Mouse (Mus musculus) limb, embryonic 11.5 days (tissue): ENCODE data around the gene Ifnb1. TPM values are rescaled to one million over a fixed set of nuclear protein-coding genes. Genes with fewer than 3 reads are reported as not detected.

ENCODE experiments used
- ATAC-seq: fragments of 200-750 bp; cut with Nextera tagmentation; 2 replicates; pipeline ENCODE4 v1.8.0; 2017; ENCODE audit warnings: low read depth; ENCODE audit not compliant: insufficient number of reproducible peaks, low FRiP score, low TSS enrichment
- DNase-seq: peaks from one replicate; pipeline ENCODE4 v3.0.0-alpha.2; 2015; ENCODE audit warnings: low spot score
- H3K27ac ChIP-seq: fragments of 300-500 bp; sonication (generic); replicated peaks from 2 replicates; pipeline ENCODE4 v1.5.1; 2014; ENCODE audit warnings: low read depth, mild to moderate bottlenecking, low read length
- H3K27me3 ChIP-seq: fragments of 300-500 bp; sonication (generic); 2 replicates; pipeline ENCODE4 v1.6.1; 2014; ENCODE audit warnings: mild to moderate bottlenecking, low read length, mixed read lengths; ENCODE audit not compliant: control insufficient read depth, insufficient read depth
- H3K36me3 ChIP-seq: fragments of 300-500 bp; sonication (generic); 2 replicates; pipeline ENCODE4 v1.6.1; 2014; ENCODE audit warnings: mild to moderate bottlenecking, low read length, moderate library complexity, mixed read lengths; ENCODE audit not compliant: control insufficient read depth, insufficient read depth
- H3K4me1 ChIP-seq: fragments of 300-500 bp; sonication (generic); 2 replicates; pipeline ENCODE4 v1.6.1; 2014; ENCODE audit warnings: low read length, mixed read lengths; ENCODE audit not compliant: control insufficient read depth, insufficient read depth
- H3K4me2 ChIP-seq: fragments of 300-500 bp; sonication (generic); 2 replicates; pipeline ENCODE4 v1.6.1; 2014; ENCODE audit warnings: low read depth, mild to moderate bottlenecking, moderate library complexity; ENCODE audit not compliant: severe bottlenecking
- H3K4me3 ChIP-seq: fragments of 300-500 bp; sonication (generic); 2 replicates; pipeline ENCODE4 v1.5.1; 2014; ENCODE audit warnings: low read depth, low read length
- H3K9ac ChIP-seq: fragments of 300-500 bp; sonication (generic); 2 replicates; pipeline ENCODE4 v1.6.1; 2014; ENCODE audit warnings: mild to moderate bottlenecking, low read length
- H3K9me3 ChIP-seq: fragments of 300-500 bp; sonication (generic); 2 replicates; pipeline ENCODE4 v1.6.1; 2016; ENCODE audit warnings: low read length; ENCODE audit not compliant: control insufficient read depth
- WGBS: fragments of 180-500 bp; shearing (Covaris S2); extraction: QIAGEN DNeasy Blood & Tissue Kit; methylation state at CpG from one replicate; pipeline ENCODE4 v1.1.7; 2014; 5-methylcytosine and 5-hydroxymethylcytosine counted together
- polyA plus RNA-seq: library from polyadenylated mRNA; unstranded; fragments of >200 nt; fragmentation: Nextera tagmentation; extraction: Ambion mirVana; gene quantifications from 2 replicates; pipeline ENCODE4 v1.2.1, GENCODE M21; 2014

Gene Ifnb1
- polyA plus RNA-seq, 1 experiment from 2014 or later, result not detected

DNA sequence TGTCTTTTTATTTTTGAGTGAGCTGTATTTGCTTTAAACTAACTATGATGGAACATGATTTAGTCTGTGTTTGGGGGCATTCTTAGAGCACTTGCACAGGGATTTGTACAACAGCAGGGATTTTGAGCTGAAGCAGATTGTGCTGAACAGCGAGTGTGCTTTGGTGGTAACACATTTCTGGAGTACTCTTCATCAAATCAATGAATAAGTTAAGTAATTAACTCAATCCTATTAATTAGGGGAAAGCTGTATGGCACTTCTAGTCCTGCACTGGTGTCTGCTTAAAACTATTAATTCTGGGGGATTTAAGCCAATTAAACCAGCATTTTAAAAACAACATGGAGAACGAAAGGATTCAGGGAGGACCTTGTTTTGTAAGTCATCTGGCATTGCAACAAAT lies 4.6 kb downstream of the Ifnb1 start:
- H3K4me1 ChIP-seq, result no peaks in the 10 kb centered on the region
- H3K36me3 ChIP-seq, result no peaks in the 10 kb centered on the region
- no peaks in the 10 kb centered on the region for H3K9me3 ChIP-seq
- H3K9ac ChIP-seq, result no peak overlapping the region
- 86% methylated on average over 2 of the region's 2 CpGs for WGBS
- no peak for ATAC-seq
- no peak overlapping the region for H3K4me2 ChIP-seq
- no peaks in the 10 kb centered on the region for H3K27me3 ChIP-seq
- H3K27ac ChIP-seq, result no peak overlapping the region
- H3K4me3 ChIP-seq, result no peak overlapping the region
- DNase-seq, result no peak

DNA sequence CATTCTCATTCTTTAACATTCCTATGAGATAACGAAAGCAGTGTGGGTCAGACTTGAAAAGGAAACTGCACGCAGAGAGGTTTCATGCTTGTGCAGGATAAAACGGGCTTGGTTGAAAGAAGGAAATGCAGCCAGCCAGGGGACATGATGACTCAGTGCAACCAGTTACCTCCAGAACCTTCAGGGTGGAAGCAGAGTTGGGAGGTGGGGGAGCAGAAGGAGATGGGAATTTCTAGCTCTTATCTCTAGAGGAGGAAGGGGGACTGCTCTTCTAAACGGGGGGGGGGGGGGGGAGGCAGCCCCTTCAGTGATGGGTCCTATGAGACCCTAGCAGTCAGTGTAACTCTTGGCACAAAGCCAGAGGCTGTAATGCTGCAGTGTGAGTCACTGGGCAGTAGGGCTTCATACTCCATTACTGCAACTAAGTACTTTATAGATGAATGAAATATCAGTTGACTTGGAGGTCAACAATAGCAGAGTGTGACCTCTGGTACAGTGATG lies 6.8 kb downstream of the Ifnb1 start:
- H3K36me3 ChIP-seq, result no peaks in the 10 kb centered on the region
- H3K9me3 ChIP-seq, result no peaks in the 10 kb centered on the region
- no peak for DNase-seq
- WGBS, result 52% methylated on average over 4 of the region's 4 CpGs
- H3K4me1 ChIP-seq, result no peaks in the 10 kb centered on the region
- H3K27ac ChIP-seq, result no peak overlapping the region
- no peak overlapping the region for H3K4me3 ChIP-seq
- no peak overlapping the region for H3K4me2 ChIP-seq
- ATAC-seq, result no peak
- H3K27me3 ChIP-seq, result no peaks in the 10 kb centered on the region
- H3K9ac ChIP-seq, result no peak overlapping the region

DNA sequence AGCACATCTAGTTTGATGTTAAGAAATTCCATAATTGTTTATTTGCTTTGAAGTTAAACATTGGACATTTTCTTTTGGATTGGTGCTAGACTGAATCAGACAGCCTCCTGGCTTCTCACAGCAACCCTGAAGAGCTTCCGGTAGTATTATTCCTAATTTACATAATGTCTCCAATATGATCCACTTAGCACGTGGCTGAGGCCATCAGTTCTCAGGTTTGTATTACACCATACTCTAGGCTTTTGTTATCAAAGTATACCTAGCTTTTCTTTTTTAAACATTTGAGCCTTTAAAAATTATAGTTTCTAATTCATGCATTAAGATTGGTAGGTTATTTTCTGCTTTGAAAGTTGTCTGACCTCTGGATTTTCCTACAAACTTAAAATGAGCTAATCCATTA lies 7.3 kb downstream of the Ifnb1 start:
- Histone ChIP-seq H3K9me3 (no peaks in the 10 kb centered on the region), H3K9ac (no peak overlapping the region), H3K27ac (no peak overlapping the region), H3K4me3 (no peak overlapping the region), H3K27me3 (no peaks in the 10 kb centered on the region), H3K4me2 (no peak overlapping the region), H3K36me3 (no peaks in the 10 kb centered on the region), H3K4me1 (no peaks in the 10 kb centered on the region)
- ATAC-seq (no peak), DNase-seq (no peak)
- WGBS, result 74% methylated on average over 2 of the region's 2 CpGs

DNA sequence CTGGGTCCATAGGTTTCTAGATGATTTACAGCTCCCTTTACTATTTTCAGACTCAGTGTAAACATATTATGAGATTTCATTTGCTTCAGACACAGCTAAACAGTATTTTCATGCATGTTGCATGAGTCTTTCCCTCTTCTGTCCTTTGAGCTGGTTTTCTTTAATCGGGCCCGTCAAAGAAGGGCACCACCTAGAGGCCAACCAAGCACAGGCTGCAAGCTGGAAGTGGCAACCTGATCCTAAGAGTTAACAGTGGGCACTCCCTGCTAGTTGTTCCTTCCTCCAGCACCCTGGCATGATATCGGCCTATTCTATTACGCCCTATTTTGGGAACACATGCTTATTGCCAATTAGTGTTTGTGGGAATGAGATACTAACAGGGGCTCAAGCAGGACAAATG lies 8.2 kb downstream of the Ifnb1 start:
- no peak overlapping the region for H3K9ac ChIP-seq
- H3K4me3 ChIP-seq, result no peak overlapping the region
- WGBS, result 45% methylated on average over 4 of the region's 4 CpGs
- DNase-seq (peak; percentile 57), ATAC-seq (no peak)
- H3K4me1 ChIP-seq, result no peaks in the 10 kb centered on the region
- H3K27ac ChIP-seq, result no peak overlapping the region
- no peaks in the 10 kb centered on the region for H3K9me3 ChIP-seq
- H3K4me2 ChIP-seq, result no peak overlapping the region
- H3K27me3 ChIP-seq, result no peaks in the 10 kb centered on the region
- H3K36me3 ChIP-seq, result no peaks in the 10 kb centered on the region

DNA sequence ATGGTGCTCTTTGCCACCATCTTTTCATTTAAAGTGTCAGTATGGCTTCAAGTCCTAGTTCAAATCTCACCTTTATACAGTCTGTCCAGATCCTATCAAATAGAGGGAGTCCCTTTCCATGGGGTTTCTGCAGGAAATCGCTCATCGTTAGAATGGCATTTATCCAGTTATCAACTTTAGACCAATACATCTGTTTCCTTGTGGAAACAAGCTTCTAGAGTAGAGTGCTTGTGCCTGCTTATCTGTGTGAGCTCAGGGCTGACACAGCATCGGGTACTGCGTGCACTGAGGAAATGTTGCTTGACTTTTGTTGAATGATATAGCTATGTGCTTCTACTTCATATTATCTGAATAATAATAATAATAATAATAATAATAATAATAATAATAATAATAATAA lies 8.8 kb downstream of the Ifnb1 start:
- H3K9ac ChIP-seq, result no peak overlapping the region
- WGBS, result 93% methylated on average over 4 of the region's 4 CpGs
- no peaks in the 10 kb centered on the region for H3K36me3 ChIP-seq
- H3K27ac ChIP-seq, result no peak overlapping the region
- DNase-seq (no peak), ATAC-seq (no peak)
- H3K4me2 ChIP-seq, result no peak overlapping the region
- H3K4me3 ChIP-seq, result no peak overlapping the region
- no peaks in the 10 kb centered on the region for H3K9me3 ChIP-seq
- no peaks in the 10 kb centered on the region for H3K27me3 ChIP-seq
- H3K4me1 ChIP-seq, result no peaks in the 10 kb centered on the region

DNA sequence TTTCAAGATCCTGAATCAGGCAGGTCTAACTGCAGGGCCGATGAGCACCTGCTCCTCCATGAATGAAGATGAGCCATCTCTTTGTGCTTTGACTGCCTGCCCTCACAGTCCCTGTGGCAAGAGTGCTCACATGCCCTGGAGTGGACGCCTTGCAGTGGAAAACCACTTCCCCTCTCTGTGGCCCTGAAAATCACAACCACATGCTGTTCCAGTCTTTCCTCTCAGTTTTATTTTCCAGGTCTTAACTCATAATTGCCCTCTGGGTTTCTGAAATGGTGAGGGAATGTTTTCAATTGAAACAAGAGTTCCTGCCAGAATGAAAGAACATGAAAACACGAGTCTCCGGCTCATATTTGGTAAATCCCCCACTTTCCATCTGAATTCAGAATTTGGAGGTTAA lies 18.8 kb downstream of the Ifnb1 start:
- no peaks in the 10 kb centered on the region for H3K27me3 ChIP-seq
- ATAC-seq (peak; percentile 82; the same call in 1 of the 2 replicates), DNase-seq (peak; percentile 64)
- H3K9ac ChIP-seq, result no peak overlapping the region
- no peak overlapping the region for H3K4me3 ChIP-seq
- WGBS, result 30% methylated on average over 4 of the region's 4 CpGs
- no peak overlapping the region; the same call in 1 of the 2 replicates for H3K27ac ChIP-seq
- H3K4me2 ChIP-seq, result no peak overlapping the region
- H3K36me3 ChIP-seq, result no peaks in the 10 kb centered on the region
- no peaks in the 10 kb centered on the region for H3K4me1 ChIP-seq
- H3K9me3 ChIP-seq, result no peaks in the 10 kb centered on the region

DNA sequence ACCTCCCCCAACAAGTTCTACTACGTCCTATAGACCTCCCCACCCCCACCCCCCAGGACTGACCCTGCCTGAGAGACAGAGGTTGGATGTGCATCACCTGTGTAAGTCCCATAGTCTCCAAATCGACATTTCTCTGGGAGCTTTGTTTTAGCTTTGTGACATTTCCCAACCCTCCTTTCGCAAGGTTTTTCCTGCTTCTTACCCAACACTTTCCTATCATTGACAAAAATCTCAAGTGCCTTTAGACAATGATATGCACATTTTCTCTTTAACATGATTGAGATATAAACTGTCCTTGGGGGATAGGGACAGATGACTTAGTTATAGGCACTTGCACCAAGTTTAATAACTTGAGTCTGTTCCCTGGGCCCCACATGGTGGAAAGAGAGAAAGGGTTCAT lies 21.3 kb downstream of the Ifnb1 start:
- Histone ChIP-seq H3K4me3 (no peak overlapping the region), H3K27me3 (no peaks in the 10 kb centered on the region), H3K4me2 (no peak overlapping the region), H3K27ac (no peak overlapping the region), H3K36me3 (no peaks in the 10 kb centered on the region), H3K9me3 (no peaks in the 10 kb centered on the region), H3K4me1 (no peaks in the 10 kb centered on the region), H3K9ac (no peak overlapping the region)
- ATAC-seq, result no peak
- WGBS, result 87% methylated on average over 3 of the region's 3 CpGs
- no peak for DNase-seq

DNA sequence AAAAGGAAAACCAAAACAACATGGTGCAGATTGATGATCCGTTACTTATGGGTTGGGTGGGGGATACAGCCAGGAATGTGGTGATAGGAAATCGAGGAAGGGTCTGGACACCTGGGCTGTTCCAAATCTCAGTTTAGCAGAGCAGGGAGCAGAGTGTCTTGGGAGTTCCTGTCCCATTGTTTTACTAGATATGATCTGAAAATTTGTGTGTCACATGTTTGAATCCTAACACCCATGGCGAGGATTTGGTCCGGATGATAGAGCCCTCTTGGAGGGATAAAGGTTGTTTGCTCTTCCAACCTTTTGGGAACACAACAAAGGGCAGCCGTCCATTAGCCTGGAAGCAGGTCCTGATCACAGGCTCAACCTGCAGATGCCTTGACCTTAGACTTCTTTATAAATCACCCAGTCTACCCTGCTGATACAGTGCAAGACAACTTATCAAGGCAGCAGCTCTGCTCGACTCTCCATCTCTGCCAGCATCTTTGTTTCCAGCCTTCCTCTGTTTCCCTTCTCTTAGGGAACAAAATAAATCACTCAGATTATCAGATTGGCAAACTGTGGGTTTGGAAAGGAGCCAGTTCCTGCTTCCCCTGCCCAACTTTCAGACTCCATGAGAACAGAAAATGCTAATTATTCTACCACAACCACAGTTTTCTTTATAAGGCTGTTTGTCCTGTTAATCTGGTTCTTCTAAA lies 26.1 kb downstream of the Ifnb1 start:
- ATAC-seq (no peak), DNase-seq (no peak)
- no peaks in the 10 kb centered on the region for H3K4me1 ChIP-seq
- 80% methylated on average over 6 of the region's 6 CpGs for WGBS
- no peaks in the 10 kb centered on the region for H3K9me3 ChIP-seq
- no peak overlapping the region for H3K27ac ChIP-seq
- H3K9ac ChIP-seq, result no peak overlapping the region
- H3K4me3 ChIP-seq, result no peak overlapping the region
- H3K27me3 ChIP-seq, result no peaks in the 10 kb centered on the region
- H3K36me3 ChIP-seq, result no peaks in the 10 kb centered on the region
- H3K4me2 ChIP-seq, result no peak overlapping the region

DNA sequence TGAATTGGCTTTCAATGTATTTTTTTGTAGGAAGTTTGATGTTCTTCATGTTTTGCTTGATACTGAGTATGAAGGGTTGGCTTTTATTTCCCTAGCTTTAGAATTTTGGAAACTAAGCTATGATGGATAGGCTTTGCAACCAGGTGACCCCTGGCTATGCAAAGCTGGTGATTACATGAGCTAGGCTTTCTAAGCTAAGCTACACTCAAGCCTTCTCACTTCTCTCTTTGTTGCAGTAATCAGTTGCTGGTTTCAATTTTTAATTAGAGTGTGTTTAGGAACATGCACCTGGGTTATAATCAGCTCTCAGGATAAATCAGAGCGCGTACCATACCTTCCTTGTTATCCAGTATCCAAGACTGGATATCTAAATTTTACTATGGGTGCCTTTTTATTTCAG lies 33.0 kb downstream of the Ifnb1 start:
- 94% methylated on average over 2 of the region's 2 CpGs for WGBS
- ATAC-seq, result no peak
- no peak for DNase-seq
- H3K36me3 ChIP-seq, result no peaks in the 10 kb centered on the region
- H3K4me2 ChIP-seq, result no peak overlapping the region
- no peaks in the 10 kb centered on the region for H3K9me3 ChIP-seq
- H3K27me3 ChIP-seq, result no peaks in the 10 kb centered on the region
- H3K9ac ChIP-seq, result no peak overlapping the region
- no peaks in the 10 kb centered on the region for H3K4me1 ChIP-seq
- no peak overlapping the region for H3K27ac ChIP-seq
- H3K4me3 ChIP-seq, result no peak overlapping the region
